Mouse (Mus musculus): ENCODE data around the gene Gtf2h3.
A peak's percentile ranks its signal among the peaks of the same experiment; 100 is the strongest.
"Not testable (repeated sequence)": the region's sequence is repeated elsewhere in the genome, so short reads cannot be mapped to it uniquely, and the experiment has no call there.

DNA sequence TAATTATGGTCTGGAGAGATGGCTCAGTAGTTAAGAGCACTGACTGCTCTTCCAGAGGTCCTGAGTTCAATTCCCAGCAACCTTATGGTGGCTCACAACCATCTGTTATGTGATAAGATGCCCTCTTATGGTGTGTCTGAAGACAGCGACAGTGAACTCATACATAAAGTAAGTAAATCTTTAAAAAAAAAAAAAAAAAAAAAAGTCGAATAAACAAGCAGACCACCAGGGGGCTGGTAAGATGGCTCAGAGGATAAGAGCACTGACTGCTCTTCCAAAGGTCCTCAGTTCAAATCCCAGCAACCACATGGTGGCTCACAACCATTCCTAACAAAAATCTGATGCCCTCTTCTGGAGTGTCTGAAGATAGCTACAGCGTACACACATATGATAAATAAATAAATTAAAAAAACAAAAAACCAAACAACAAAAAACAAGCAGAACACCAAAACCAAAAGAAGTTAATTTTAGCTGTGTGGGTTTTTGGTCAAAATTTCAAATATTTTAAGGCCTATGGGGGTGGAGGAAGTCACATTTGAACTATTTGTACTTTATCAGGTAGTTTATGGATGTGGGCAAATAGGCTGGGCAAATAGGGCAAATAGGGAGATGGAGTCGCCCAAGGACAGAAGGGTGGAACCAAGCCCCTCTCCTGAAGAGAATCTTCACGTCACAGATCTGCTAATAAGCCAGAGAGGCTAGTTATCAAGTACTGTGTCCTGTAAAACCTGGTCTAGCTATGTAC, 27.4 kb upstream of the Gtf2h3 start:
- not testable (repeated sequence) for TF ChIP-seq MAZ (IDR thresholded peaks at IDR 0.05; ENCODE audit: low read depth, low read length); POLR2A (IDR thresholded peaks at IDR 0.05; ENCODE audit: low read depth, low read length); E2F4 (IDR thresholded peaks at IDR 0.05; ENCODE audit: insufficient replicate concordance, low read depth, low read length); SIN3A (IDR thresholded peaks at IDR 0.05; ENCODE audit: low read length); ETS1 (conservative IDR thresholded peaks at IDR 0.05; ENCODE audit: low read depth, low read length); HCFC1 (IDR thresholded peaks at IDR 0.05; ENCODE audit: low read depth, low read length); TCF12 (IDR thresholded peaks at IDR 0.05; ENCODE audit: low read depth, low read length); BHLHE40 (IDR thresholded peaks at IDR 0.05; ENCODE audit: low read depth, low read length); CHD2 (IDR thresholded peaks at IDR 0.05; ENCODE audit: low read length); EP300 (IDR thresholded peaks at IDR 0.05; ENCODE audit: low read length); IRF4 (IDR thresholded peaks at IDR 0.05; ENCODE audit: low read depth, low read length)
- peak in 1 of 2 experiments; percentile 35; a peak in 2 of 4 replicates for TF ChIP-seq CTCF (conservative IDR thresholded peaks at IDR 0.05 in 1 of 2, IDR thresholded peaks at IDR 0.05 in 1 of 2; ENCODE audit: low read depth in 2 of 2, low read length in 2 of 2)

All from CH12.LX (cell line).